32 mouse cellular contexts compared by ENCODE assay signal in genomic region chr3:65037626-65038025, GRCm38 (mm10).
A peak's percentile ranks its signal among the peaks of the same experiment; 100 is the strongest.
DNase-seq lines count a peak whose midpoint lies in the region; ATAC-seq and TF ChIP-seq lines count a peak whose summit lies in the region.
"Had no signal": no experiment of that assay in that cellular context is flagged by ENCODE, and none has a peak within 500 bp of the region (broad histone marks: within the 10 kb centered on the region; RNA-seq: fewer than 3 reads in every experiment).

No protein-coding gene starts in this region.

- H3K36me3 ChIP-seq in forebrain, postnatal 0 days (ENCODE audit: insufficient read depth): no peaks in the 10 kb centered on the region
- H3K36me3 ChIP-seq in forebrain, embryonic 15.5 days: no peaks in the 10 kb centered on the region
- H3K36me3 ChIP-seq: G1E; hindbrain, embryonic 10.5 days; hindbrain, embryonic 15.5 days; kidney, embryonic 15.5 days; liver, embryonic 15.5 days; midbrain, embryonic 12.5 days; neural tube, embryonic 13.5 days had no signal

- TF ChIP-seq POLR2A in olfactory bulb, adult 2 months (IDR thresholded peaks at IDR 0.05; ENCODE audit: insufficient read depth, low read depth, low read length): no peak

- ATAC-seq in forebrain, postnatal 0 days: no peak
- ATAC-seq in forebrain, embryonic 15.5 days (replicated peaks): no peak
- ATAC-seq in CD4-positive, CD25-positive, alpha-beta regulatory T cell, adult 4 months: no peak
- ATAC-seq: inflammation-experienced regulatory T-cells, adult 6 months had no signal

- WGBS in forebrain, postnatal 0 days: 64% methylated on average over 2 of the region's 2 CpGs
- 67% methylated on average over 2 of the region's 2 CpGs for whole genome bisulfite sequencing in forebrain, embryonic 15.5 days
- 17% methylated on average over 2 of the region's 2 CpGs for WGBS in olfactory bulb, adult 2 months

- H3K9ac ChIP-seq in forebrain, postnatal 0 days: no peak overlapping the region
- no peak overlapping the region for H3K9ac ChIP-seq in forebrain, embryonic 15.5 days (replicated peaks)
- H3K9ac ChIP-seq: hindbrain, embryonic 15.5 days; kidney, embryonic 15.5 days; liver, embryonic 15.5 days; midbrain, embryonic 12.5 days; neural tube, embryonic 13.5 days had no signal

- TF ChIP-seq CTCF in forebrain, postnatal 0 days (IDR thresholded peaks at IDR 0.05; ENCODE audit: low read depth): no peak
- no peak for TF ChIP-seq CTCF in olfactory bulb, adult 2 months (IDR thresholded peaks at IDR 0.05; ENCODE audit: insufficient read depth, low read depth, low read length)

- no peak overlapping the region for H3K27ac ChIP-seq in forebrain, postnatal 0 days (ENCODE audit: low read depth, low read length)
- H3K27ac ChIP-seq in forebrain, embryonic 15.5 days (replicated peaks): no peak overlapping the region
- H3K27ac ChIP-seq in olfactory bulb, adult 2 months (ENCODE audit: insufficient read depth, low read depth, low read length): peak overlapping the region; percentile 30
- H3K27ac ChIP-seq: hindbrain, embryonic 10.5 days; hindbrain, embryonic 15.5 days; kidney, embryonic 15.5 days; layer of hippocampus, adult 2 months; liver, embryonic 15.5 days; midbrain, embryonic 12.5 days; neural tube, embryonic 13.5 days had no signal

- H3K4me2 ChIP-seq in forebrain, postnatal 0 days (ENCODE audit: low read depth): no peak overlapping the region
- H3K4me2 ChIP-seq in forebrain, embryonic 15.5 days (replicated peaks): no peak overlapping the region
- H3K4me2 ChIP-seq: hindbrain, embryonic 15.5 days; kidney, embryonic 15.5 days; liver, embryonic 15.5 days; midbrain, embryonic 12.5 days; neural tube, embryonic 13.5 days had no signal

- peak; percentile 4 for DNase-seq in forebrain, postnatal 0 days
- DNase-seq in brain, adult 2 months (ENCODE audit: low read depth, low spot score): peak; percentile 85
- DNase-seq in left cerebral cortex, adult 18-20 months (ENCODE audit: low spot score in 2 of 2): peak; percentile 5 to 10
- DNase-seq in spleen, adult 18-20 months: no peak
- DNase-seq in kidney, postnatal 14 days: no peak
- DNase-seq: adrenal gland, postnatal 10 days; cerebellum, adult 11 months; cerebellum, adult 9-11 months; gastrocnemius, postnatal 14 days; heart, postnatal 14 days; kidney, adult 18-20 months; kidney, postnatal 36 days; layer of hippocampus, postnatal 36 days; liver; lung, postnatal 4 days; thymus, adult 18-20 months; thymus, postnatal 25 days had no signal

- H3K4me3 ChIP-seq in forebrain, postnatal 0 days (ENCODE audit: low read depth, low read length): no peak overlapping the region
- H3K4me3 ChIP-seq in forebrain, embryonic 15.5 days: no peak overlapping the region
- no peak overlapping the region for H3K4me3 ChIP-seq in olfactory bulb, adult 2 months (ENCODE audit: insufficient read depth, low read depth, low read length)
- H3K4me3 ChIP-seq: erythroblast, embryonic 14.5 days; hindbrain, embryonic 10.5 days; hindbrain, embryonic 15.5 days; kidney, embryonic 15.5 days; layer of hippocampus, adult 2 months; liver, embryonic 15.5 days; megakaryocyte, embryonic 14.5 days; midbrain, embryonic 12.5 days; myocyte; neural tube, embryonic 13.5 days had no signal

- no peaks in the 10 kb centered on the region for H3K27me3 ChIP-seq in forebrain, postnatal 0 days (ENCODE audit: insufficient read depth, low read length)
- no peaks in the 10 kb centered on the region for H3K27me3 ChIP-seq in forebrain, embryonic 15.5 days
- H3K27me3 ChIP-seq: hindbrain, embryonic 15.5 days; kidney, embryonic 15.5 days; liver, embryonic 15.5 days; megakaryocyte, embryonic 14.5 days; midbrain, embryonic 12.5 days; neural tube, embryonic 13.5 days had no signal

- no peaks in the 10 kb centered on the region for H3K9me3 ChIP-seq in forebrain, postnatal 0 days (ENCODE audit: low read length)
- H3K9me3 ChIP-seq in forebrain, embryonic 15.5 days: no peaks in the 10 kb centered on the region
- H3K9me3 ChIP-seq: G1E; hindbrain, embryonic 10.5 days; hindbrain, embryonic 15.5 days; kidney, embryonic 15.5 days; liver, embryonic 15.5 days; megakaryocyte, embryonic 14.5 days; midbrain, embryonic 12.5 days; neural tube, embryonic 13.5 days had no signal

- H3K4me1 ChIP-seq in forebrain, postnatal 0 days (ENCODE audit: insufficient read depth): no peaks in the 10 kb centered on the region
- no peaks in the 10 kb centered on the region for H3K4me1 ChIP-seq in forebrain, embryonic 15.5 days
- no peaks in the 10 kb centered on the region for H3K4me1 ChIP-seq in olfactory bulb, adult 2 months (ENCODE audit: control insufficient read depth, insufficient read depth, low read length)
- H3K4me1 ChIP-seq: hindbrain, embryonic 10.5 days; hindbrain, embryonic 15.5 days; kidney, embryonic 15.5 days; liver, embryonic 15.5 days; megakaryocyte, embryonic 14.5 days; midbrain, embryonic 12.5 days; neural tube, embryonic 13.5 days had no signal

Comparison
In these comparisons a context has a peak if more than half of its experiments do, and no peak if none do; other contexts are left out.
1. DNase-seq: peak in forebrain, postnatal 0 days (single experiment), brain, adult 2 months (single experiment) and left cerebral cortex, adult 18-20 months (2 of 2); none in spleen, adult 18-20 months (0 of 2) and kidney, postnatal 14 days (single experiment).